Mouse (Mus musculus) midbrain, embryonic 15.5 days (tissue): ENCODE measurements around the gene Dctd. TPM values are rescaled to one million over a fixed set of nuclear protein-coding genes. Genes with fewer than 3 reads are reported as not detected.
A peak's percentile ranks its signal among the peaks of the same experiment; 100 is the strongest.

Experiments
- ATAC-seq: fragments of 200-750 bp; cut with Nextera tagmentation; replicated peaks from 2 replicates; pipeline ENCODE4 v1.8.0; 2017; ENCODE audit warnings: moderate TSS enrichment
- H3K27ac ChIP-seq: fragments of 300-500 bp; sonication (generic); 2 replicates; pipeline ENCODE4 v1.5.1; 2015; ENCODE audit warnings: mild to moderate bottlenecking, inconsistent platforms
- H3K27me3 ChIP-seq: fragments of 300-500 bp; sonication (generic); replicated peaks from 2 replicates; pipeline ENCODE4 v1.6.1; 2015; ENCODE audit warnings: inconsistent platforms
- H3K36me3 ChIP-seq: fragments of 300-500 bp; sonication (generic); replicated peaks from 2 replicates; pipeline ENCODE4 v1.6.1; 2015; ENCODE audit warnings: inconsistent platforms
- H3K4me1 ChIP-seq: fragments of 300-500 bp; sonication (generic); 2 replicates; pipeline ENCODE4 v1.6.1; 2015; ENCODE audit warnings: inconsistent platforms
- H3K4me2 ChIP-seq: fragments of 300-500 bp; sonication (generic); 2 replicates; pipeline ENCODE4 v1.6.1; 2015; ENCODE audit warnings: inconsistent platforms, mild to moderate bottlenecking, moderate library complexity
- H3K4me3 ChIP-seq: fragments of 300-500 bp; sonication (generic); 2 replicates; pipeline ENCODE4 v1.5.1; 2015; ENCODE audit warnings: mild to moderate bottlenecking, inconsistent platforms
- H3K9ac ChIP-seq: fragments of 300-500 bp; sonication (generic); 2 replicates; pipeline ENCODE4 v1.6.1; 2015; ENCODE audit warnings: mild to moderate bottlenecking, inconsistent platforms
- H3K9me3 ChIP-seq: fragments of 300-500 bp; sonication (generic); 2 replicates; pipeline ENCODE4 v1.6.1; 2016; ENCODE audit warnings: inconsistent platforms
- WGBS: fragments of 180-500 bp; shearing (Covaris S2); methylation state at CpG from one replicate; pipeline ENCODE4 v1.1.7; 2015; ENCODE audit warnings: mixed read lengths; 5-methylcytosine and 5-hydroxymethylcytosine counted together
- polyA plus RNA-seq: library from polyadenylated mRNA; unstranded; fragments of >200 nt; fragmentation: Nextera tagmentation; extraction: Ambion mirVana; gene quantifications from 2 replicates; pipeline ENCODE4 v1.2.1, GENCODE M21; 2015

Dctd gene
- 11.6 and 11.8 TPM in 2 replicates for polyA plus RNA-seq

DNA sequence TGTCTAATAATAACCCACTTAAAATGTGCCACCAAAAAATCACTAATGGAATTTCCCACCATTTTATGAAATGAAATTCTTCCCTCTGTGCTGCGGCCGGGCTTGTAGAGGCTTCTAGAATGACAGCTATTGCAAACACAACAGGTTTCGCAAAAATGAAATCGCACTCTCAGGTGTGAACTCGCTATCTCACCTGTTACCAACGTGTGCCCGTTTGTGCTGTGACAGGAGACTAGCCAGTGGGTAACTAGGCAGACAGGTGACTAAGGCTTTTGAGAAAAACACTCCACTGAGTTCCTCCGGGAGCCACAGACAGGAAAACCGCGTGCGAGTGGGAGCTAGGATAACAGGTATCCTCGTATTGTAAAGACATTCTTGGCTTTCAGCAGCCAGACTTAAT lies at the start of gene Dctd:
Dctd (plus strand) TSS at position 301 of the 400 bp plus-strand sequence.
- no peaks in the 10 kb centered on the region for H3K9me3 ChIP-seq
- no peaks in the 10 kb centered on the region for H3K27me3 ChIP-seq
- peak within 1 kb of the TSS; percentile 71 for H3K27ac ChIP-seq
- H3K4me3 ChIP-seq: peak within 1 kb of the TSS; percentile 31
- 88% methylated on average over 12 of the region's 12 CpGs for WGBS
- peak within 1 kb of the TSS; percentile 53 for H3K4me2 ChIP-seq
- no peaks in the 10 kb centered on the region for H3K36me3 ChIP-seq
- H3K4me1 ChIP-seq: peaks cover 14% of the 10 kb centered on the region
- ATAC-seq: no peak
- peak within 1 kb of the TSS; percentile 17; the same call in 1 of the 2 replicates for H3K9ac ChIP-seq

- Histone ChIP-seq H3K4me2 (no peak overlapping the region), H3K9ac (no peak overlapping the region), H3K27ac (no peak overlapping the region), H3K36me3 (no peaks in the 10 kb centered on the region), H3K4me1 (no peaks in the 10 kb centered on the region), H3K4me3 (no peak overlapping the region), H3K9me3 (no peaks in the 10 kb centered on the region), H3K27me3 (no peaks in the 10 kb centered on the region)
- WGBS: 85% methylated on average over 5 of the region's 5 CpGs
- no peak for ATAC-seq
Measured at GRCm38 (mm10) chr8:48053611-48054010, 45.3 kb upstream of the Dctd start.

DNA sequence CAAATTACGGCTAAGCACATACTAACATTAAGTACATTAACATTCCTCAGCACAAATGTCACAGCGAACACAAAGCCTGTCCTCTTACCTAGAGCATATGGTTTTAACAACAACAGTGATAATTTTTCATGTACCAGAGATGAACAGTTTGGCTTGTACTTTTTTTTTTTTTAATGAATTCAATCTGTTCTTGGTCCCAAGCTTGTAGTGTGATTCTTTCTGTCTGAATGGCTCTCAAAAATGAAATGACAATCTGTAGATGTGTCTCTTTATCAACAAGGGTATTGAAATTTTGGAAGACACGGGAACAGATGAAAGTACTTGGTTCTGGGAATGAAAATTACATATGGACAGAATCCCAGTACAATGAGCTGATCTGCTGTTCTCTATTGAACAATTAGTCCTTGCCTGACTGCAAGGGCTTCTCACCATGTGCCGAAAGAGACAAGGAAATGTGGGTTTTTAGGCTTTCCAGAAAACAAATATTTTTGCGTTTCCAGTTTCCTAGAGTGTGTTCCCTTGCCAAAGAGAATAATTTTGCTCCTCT lies 35.3 kb upstream of the Dctd start:
- Histone ChIP-seq H3K4me3 (no peak overlapping the region), H3K27me3 (no peaks in the 10 kb centered on the region), H3K4me2 (no peak overlapping the region), H3K27ac (no peak overlapping the region), H3K9me3 (no peaks in the 10 kb centered on the region), H3K9ac (no peak overlapping the region), H3K4me1 (no peaks in the 10 kb centered on the region), H3K36me3 (no peaks in the 10 kb centered on the region)
- WGBS: 84% methylated on average over 5 of the region's 5 CpGs
- no peak for ATAC-seq

DNA sequence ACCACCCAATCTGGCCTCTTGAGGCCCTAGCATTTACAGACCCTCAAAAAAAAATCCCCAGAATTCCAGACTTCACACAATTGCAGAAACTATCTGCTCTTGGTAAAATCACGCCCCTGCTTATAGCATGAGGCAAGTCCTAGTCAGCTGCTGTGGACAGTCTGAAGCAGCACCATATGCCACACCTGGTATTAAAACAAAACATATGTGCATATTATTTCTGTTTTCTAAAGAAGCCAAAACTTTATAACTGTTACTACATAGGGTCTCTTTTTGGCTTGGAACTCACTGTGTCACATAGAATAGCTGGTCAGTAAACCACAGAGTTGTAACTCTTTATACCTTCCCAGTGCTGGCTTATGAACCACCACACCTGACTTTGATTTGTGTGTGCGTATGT lies 24.7 kb upstream of the Dctd start:
- no peaks in the 10 kb centered on the region for H3K9me3 ChIP-seq
- WGBS: 95% methylated on average over 2 of the region's 2 CpGs
- H3K4me2 ChIP-seq: no peak overlapping the region
- no peak for ATAC-seq
- H3K9ac ChIP-seq: no peak overlapping the region
- H3K4me1 ChIP-seq: no peaks in the 10 kb centered on the region
- H3K36me3 ChIP-seq: no peaks in the 10 kb centered on the region
- H3K27me3 ChIP-seq: no peaks in the 10 kb centered on the region
- H3K27ac ChIP-seq: no peak overlapping the region
- H3K4me3 ChIP-seq: no peak overlapping the region

- no peak overlapping the region for H3K9ac ChIP-seq
- no peak for ATAC-seq
- WGBS: 80% methylated on average over 10 of the region's 10 CpGs
- no peak overlapping the region for H3K4me3 ChIP-seq
- no peaks in the 10 kb centered on the region for H3K36me3 ChIP-seq
- no peaks in the 10 kb centered on the region for H3K4me1 ChIP-seq
- H3K27me3 ChIP-seq: no peaks in the 10 kb centered on the region
- H3K27ac ChIP-seq: no peak overlapping the region
- no peaks in the 10 kb centered on the region for H3K9me3 ChIP-seq
- H3K4me2 ChIP-seq: no peak overlapping the region
Measured at GRCm38 (mm10) chr8:48082343-48082742, 16.5 kb upstream of the Dctd start.

- H3K36me3 ChIP-seq: no peaks in the 10 kb centered on the region
- ATAC-seq: no peak
- H3K4me1 ChIP-seq: no peaks in the 10 kb centered on the region
- no peaks in the 10 kb centered on the region for H3K27me3 ChIP-seq
- H3K9me3 ChIP-seq: no peaks in the 10 kb centered on the region
- 82% methylated on average over 8 of the region's 8 CpGs for WGBS
- no peak overlapping the region for H3K4me2 ChIP-seq
- H3K27ac ChIP-seq: no peak overlapping the region
- H3K4me3 ChIP-seq: no peak overlapping the region
- no peak overlapping the region for H3K9ac ChIP-seq
Measured at GRCm38 (mm10) chr8:48090661-48091060, 8.2 kb upstream of the Dctd start.

GRCm38 (mm10) chr8:48095378-48095777 lies 3.5 kb upstream of the Dctd start:
- Histone ChIP-seq H3K4me1 (peaks cover 14% of the 10 kb centered on the region), H3K36me3 (no peaks in the 10 kb centered on the region), H3K27me3 (no peaks in the 10 kb centered on the region), H3K9me3 (no peaks in the 10 kb centered on the region), H3K4me2 (no peak overlapping the region), H3K4me3 (no peak overlapping the region), H3K9ac (no peak overlapping the region), H3K27ac (no peak overlapping the region)
- WGBS: 93% methylated on average over 5 of the region's 5 CpGs
- no peak for ATAC-seq

- H3K4me3 ChIP-seq: peak overlapping the region; percentile 31
- H3K9me3 ChIP-seq: no peaks in the 10 kb centered on the region
- peak; percentile 95 for ATAC-seq
- 4% methylated on average over 21 of the region's 21 CpGs for WGBS
- H3K36me3 ChIP-seq: no peaks in the 10 kb centered on the region
- peak overlapping the region; percentile 17; the same call in 1 of the 2 replicates for H3K9ac ChIP-seq
- peaks cover 14% of the 10 kb centered on the region for H3K4me1 ChIP-seq
- no peaks in the 10 kb centered on the region for H3K27me3 ChIP-seq
- H3K4me2 ChIP-seq: peak overlapping the region; percentile 53
- peak overlapping the region; percentile 71 for H3K27ac ChIP-seq
Measured at GRCm38 (mm10) chr8:48097131-48097794, 1.6 kb upstream of the Dctd start.

DNA sequence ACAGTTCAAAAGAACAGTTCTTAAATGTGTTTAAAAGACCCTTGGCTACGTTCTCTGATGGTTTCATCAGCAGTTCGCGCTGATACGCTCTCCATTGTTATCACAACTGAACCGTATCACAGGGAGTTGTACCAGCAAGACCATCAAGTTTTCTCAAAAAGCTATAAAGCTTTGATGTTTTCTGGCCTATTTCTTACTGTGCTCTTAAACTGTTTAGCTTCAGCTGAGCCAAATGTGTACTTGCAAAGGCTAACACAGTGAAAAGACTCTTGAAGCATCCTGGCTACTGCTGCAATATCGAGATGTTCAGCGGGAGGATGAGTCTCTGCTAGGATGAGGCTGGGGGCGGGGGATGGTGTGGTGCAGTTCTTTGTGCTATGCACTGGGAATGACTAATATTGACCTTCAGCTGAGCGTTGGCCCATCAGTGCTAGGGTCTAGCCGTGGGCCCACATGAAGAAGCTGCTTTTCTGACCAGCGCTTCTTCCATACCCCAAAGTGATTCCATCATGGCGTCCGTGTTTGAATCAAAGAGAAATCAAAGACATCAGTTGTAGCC lies 732 bp upstream of the Dctd start:
- no peaks in the 10 kb centered on the region for H3K36me3 ChIP-seq
- WGBS: 42% methylated on average over 13 of the region's 13 CpGs
- no peaks in the 10 kb centered on the region for H3K27me3 ChIP-seq
- no peaks in the 10 kb centered on the region for H3K9me3 ChIP-seq
- peak overlapping the region; percentile 31 for H3K4me3 ChIP-seq
- peaks cover 14% of the 10 kb centered on the region for H3K4me1 ChIP-seq
- peak overlapping the region; percentile 53 for H3K4me2 ChIP-seq
- peak overlapping the region; percentile 17; the same call in 1 of the 2 replicates for H3K9ac ChIP-seq
- ATAC-seq: peak; percentile 48
- H3K27ac ChIP-seq: peak overlapping the region; percentile 71

DNA sequence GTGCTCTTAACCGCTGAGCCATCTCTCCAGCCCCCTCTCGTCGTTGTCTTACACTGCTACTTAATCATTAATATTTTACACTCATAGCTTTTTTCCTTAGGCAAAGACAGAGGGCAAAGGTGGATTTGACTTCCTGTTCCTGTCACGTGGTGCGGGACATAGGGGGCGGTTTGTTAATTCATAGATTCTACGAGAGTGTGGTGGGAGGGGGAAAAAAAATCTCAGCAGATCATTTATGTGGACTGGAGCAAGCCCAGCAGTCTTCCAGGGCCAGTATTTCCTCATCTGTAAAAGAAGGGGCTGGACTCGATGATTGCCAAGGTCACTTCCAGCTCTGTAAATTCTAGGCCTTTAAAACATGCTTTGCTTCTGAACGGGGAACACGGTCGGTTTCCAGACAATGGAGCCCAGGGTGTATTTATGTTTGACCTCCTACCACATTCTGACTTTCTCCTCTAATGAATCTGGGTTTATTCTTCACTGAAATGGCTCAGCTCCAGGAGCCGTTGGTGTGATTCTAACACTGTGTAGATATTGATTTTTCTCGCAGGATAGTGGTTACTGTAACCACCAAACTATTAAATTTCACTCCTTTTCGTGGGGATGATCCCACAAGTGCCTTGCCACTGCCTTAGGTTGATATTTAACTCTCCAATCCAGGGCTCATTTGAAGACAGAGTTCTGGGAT lies 1.4 kb downstream of the Dctd start:
- H3K9ac ChIP-seq: no peak overlapping the region
- H3K27me3 ChIP-seq: no peaks in the 10 kb centered on the region
- no peak for ATAC-seq
- H3K4me2 ChIP-seq: no peak overlapping the region
- H3K27ac ChIP-seq: no peak overlapping the region
- no peaks in the 10 kb centered on the region for H3K9me3 ChIP-seq
- H3K36me3 ChIP-seq: no peaks in the 10 kb centered on the region
- peaks cover 14% of the 10 kb centered on the region for H3K4me1 ChIP-seq
- WGBS: 64% methylated on average over 14 of the region's 14 CpGs
- H3K4me3 ChIP-seq: no peak overlapping the region

GRCm38 (mm10) chr8:48109373-48109855 lies 10.5 kb downstream of the Dctd start:
- Histone ChIP-seq H3K27me3 (no peaks in the 10 kb centered on the region), H3K9ac (peak overlapping the region; percentile 58; the same call in 1 of the 2 replicates), H3K4me2 (peak overlapping the region; percentile 80), H3K36me3 (no peaks in the 10 kb centered on the region), H3K27ac (no peak overlapping the region), H3K4me1 (peaks cover 8% of the 10 kb centered on the region; the same call in 1 of the 2 replicates), H3K4me3 (peak overlapping the region; percentile 66), H3K9me3 (no peaks in the 10 kb centered on the region)
- ATAC-seq: peak; percentile 60
- WGBS: 35% methylated on average over 5 of the region's 5 CpGs
